Mouse (Mus musculus): ENCODE measurements around the gene Bcl2l14.

Gene Bcl2l14

DNA sequence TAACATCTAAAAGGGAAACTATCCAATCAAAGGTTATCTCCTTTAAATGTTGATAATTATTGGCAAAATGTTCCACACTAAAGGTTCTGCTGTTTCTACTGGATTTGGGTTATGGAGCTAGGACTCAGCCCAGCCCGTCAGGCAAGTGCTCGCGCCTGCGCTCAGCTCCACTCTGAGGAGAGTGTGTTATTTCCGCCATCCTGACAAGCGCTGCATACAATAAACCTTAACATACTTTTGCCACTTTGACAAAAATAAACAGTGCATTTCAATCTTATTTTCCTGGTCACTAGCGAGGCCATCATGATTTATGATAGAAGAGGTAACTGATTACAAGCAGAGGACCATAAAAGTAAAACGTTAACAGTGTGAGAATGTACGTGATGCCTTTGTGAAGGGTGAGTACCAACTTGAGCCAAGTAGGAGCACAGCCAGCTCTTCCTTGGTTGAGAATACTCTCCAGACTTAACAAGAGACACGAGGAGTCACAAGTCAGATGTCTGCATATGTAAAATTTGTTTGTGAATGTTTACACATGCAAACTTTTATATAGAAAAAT lies 70.6 kb downstream of the Bcl2l14 start:
- POLR2A ChIA-PET, result no interaction called here
- CTCF ChIA-PET, result no interaction called here

DNA sequence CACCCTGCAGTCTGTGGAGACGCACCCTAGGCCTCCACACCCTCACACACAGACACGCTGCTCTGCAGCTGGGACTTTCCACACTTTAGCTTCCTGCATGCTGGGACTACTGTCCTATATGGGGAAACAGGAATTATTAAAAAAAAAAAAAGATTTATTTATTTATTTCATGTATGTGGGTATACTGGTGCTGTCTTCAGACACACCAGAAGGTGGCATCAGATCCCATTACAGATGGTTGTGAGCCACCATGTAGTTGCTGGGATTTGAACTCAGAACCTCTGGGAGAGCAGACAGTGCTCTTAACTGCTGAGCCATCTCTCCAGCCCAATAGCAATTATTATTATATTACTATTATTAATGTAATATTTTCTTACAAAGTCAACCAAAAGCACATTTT lies 73.2 kb downstream of the Bcl2l14 start:
- ChIA-PET CTCF (no interaction called here), POLR2A (no interaction called here)

GRCm38 (mm10) chr6:134470857-134471256 lies 74.7 kb downstream of the Bcl2l14 start:
- CTCF ChIA-PET, result interaction anchor here in 2 of 4 experiments (0.6 to 1.2 kb wide), 3 partner anchors 45 to 408 kb away, joined by 3 to 5 read pairs (median 3); no protein-coding TSS in a partner anchor
- POLR2A ChIA-PET, result interaction anchor here in 1 of 4 experiments (1.0 kb wide), 1 partner anchor 97 kb away, joined by 4 read pairs; no protein-coding TSS in a partner anchor

- CTCF ChIA-PET, result no interaction called here
- POLR2A ChIA-PET, result no interaction called here
Observed at GRCm38 (mm10) chr6:134473143-134473561, 77.0 kb downstream of the Bcl2l14 start.

DNA sequence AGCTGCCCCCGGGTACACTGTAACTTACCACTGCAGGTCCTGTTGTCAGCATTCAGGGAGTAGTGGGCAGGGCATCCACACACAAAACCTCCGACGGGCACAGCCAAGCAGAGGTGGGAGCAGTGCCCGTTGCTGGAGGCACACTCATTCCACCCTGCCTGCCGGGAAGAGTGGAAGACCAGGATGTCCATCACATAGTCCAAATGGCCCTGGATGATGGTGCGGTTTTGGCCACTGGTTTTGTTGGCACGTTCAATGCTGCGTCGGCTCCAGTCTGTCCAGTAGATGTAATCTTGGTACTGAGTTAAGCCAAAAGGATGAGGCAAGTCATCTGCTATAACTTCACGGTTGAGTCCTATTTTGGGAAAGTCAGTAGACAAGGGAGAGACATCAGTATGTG lies 83.4 kb downstream of the Bcl2l14 start:
- CTCF ChIA-PET, result no interaction called here

DNA sequence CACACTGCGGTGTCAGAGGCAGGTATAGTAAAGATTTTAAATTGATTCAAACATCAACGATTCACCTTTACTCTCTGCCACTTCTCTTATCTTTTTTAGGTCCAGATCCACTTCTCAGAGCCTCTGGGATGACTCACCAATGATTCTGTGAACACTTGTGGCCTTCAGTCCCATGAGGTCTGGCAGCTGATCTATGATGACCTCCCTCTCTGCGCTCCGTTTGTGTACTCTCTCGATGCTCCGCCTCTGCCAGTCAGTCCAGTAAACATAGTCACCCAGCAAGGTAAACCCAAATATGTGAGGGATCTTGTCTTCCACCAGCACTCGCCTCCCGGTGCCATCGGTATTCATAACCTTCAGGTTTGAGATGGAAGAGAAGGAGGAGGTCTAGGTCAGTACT lies 90.2 kb downstream of the Bcl2l14 start:
- POLR2A ChIA-PET, result no interaction called here
- CTCF ChIA-PET, result no interaction called here

More for the DNA sequence above, 83.4 kb downstream of the Bcl2l14 start:
- POLR2A ChIA-PET, result no interaction called here
